Comparison of ENCODE assay signal across 9 mouse cellular contexts in genomic region chr11:107994487-107994886, GRCm38 (mm10).
DNase-seq lines count a peak whose midpoint lies in the region; ATAC-seq and TF ChIP-seq lines count a peak whose summit lies in the region.
"Had no signal": no experiment of that assay in that cellular context is flagged by ENCODE, and none has a peak within 500 bp of the region (broad histone marks: within the 10 kb centered on the region; RNA-seq: fewer than 3 reads in every experiment).

No protein-coding gene starts in this region.

- peak; percentile 54; the same call in 1 of the 2 replicates for ATAC-seq in forebrain, embryonic 16.5 days
- ATAC-seq in lung, postnatal 0 days = no peak

- no peaks in the 10 kb centered on the region for H3K79me2 ChIP-seq in MEL (ENCODE audit: control insufficient read depth, insufficient read depth, low read length, poor library complexity)

- 50% methylated on average over 6 of the region's 6 CpGs for WGBS in forebrain, embryonic 16.5 days
- WGBS in large intestine, adult 2 months = 77% methylated on average over 6 of the region's 6 CpGs
- 53% methylated on average over 6 of the region's 6 CpGs for WGBS in lung, postnatal 0 days

- TF ChIP-seq RAD21 in MEL (IDR thresholded peaks at IDR 0.05; ENCODE audit: low read depth, low read length) = no peak; the same call in none of the 2 replicates

- peak; percentile 50 for DNase-seq in gastrocnemius, adult 18-20 months (ENCODE audit: low spot score)
- DNase-seq in gastrocnemius, postnatal 25 days = no peak
- peak; percentile 84 for DNase-seq in MEL (ENCODE audit: low read depth, low spot score)
- peak; percentile 30 for DNase-seq in cerebellum, adult 11 months
- peak; percentile 11 for DNase-seq in large intestine, adult 2 months (ENCODE audit: low read depth, low spot score)
- peak; percentile 80 for DNase-seq in lung, postnatal 0 days (ENCODE audit: low spot score)
- peak; percentile 56 for DNase-seq in splenic B cell, adult 2 months (ENCODE audit: low read depth, low spot score)

- no peak overlapping the region for H3K4me2 ChIP-seq in forebrain, embryonic 16.5 days (ENCODE audit: low read length)
- H3K4me2 ChIP-seq in lung, postnatal 0 days (replicated peaks; ENCODE audit: low read depth, low read length) = no peak overlapping the region
- H3K4me2 ChIP-seq: limb, embryonic 15.5 days had no signal

- H3K4me3 ChIP-seq in MEL (ENCODE audit: control insufficient read depth in 1 of 2, insufficient read depth in 1 of 2, low read depth in 2 of 2, low read length in 2 of 2) = no peak overlapping the region
- H3K4me3 ChIP-seq in forebrain, embryonic 16.5 days (replicated peaks; ENCODE audit: low read length) = no peak overlapping the region
- H3K4me3 ChIP-seq in lung, postnatal 0 days (ENCODE audit: low read depth, low read length) = no peak overlapping the region
- H3K4me3 ChIP-seq: limb, embryonic 15.5 days had no signal

- peak; percentile 77 to 99 (median 86) for TF ChIP-seq CTCF in MEL (IDR thresholded peaks at IDR 0.05 in 2 of 3, conservative IDR thresholded peaks at IDR 0.05 in 1 of 3; ENCODE audit: control insufficient read depth in 1 of 3, insufficient read depth in 1 of 3, low read depth in 2 of 3, low read length in 3 of 3, poor library complexity in 1 of 3, severe bottlenecking in 1 of 3)
- TF ChIP-seq CTCF in lung, postnatal 0 days (IDR thresholded peaks at IDR 0.05) = peak; percentile 81

- no peak for TF ChIP-seq POLR2A in MEL (IDR thresholded peaks at IDR 0.05; ENCODE audit: control insufficient read depth in 1 of 2, insufficient read depth in 1 of 2, low read depth in 1 of 2, low read length in 2 of 2, poor library complexity in 1 of 2)

- peaks cover 0 to 10% of the 10 kb centered on the region in 2 experiments; a peak in 2 of 4 replicates for H3K4me1 ChIP-seq in MEL (ENCODE audit: control insufficient read depth in 1 of 2, insufficient read depth in 2 of 2, low read length in 2 of 2)
- peaks cover 3% of the 10 kb centered on the region; the same call in 1 of the 2 replicates for H3K4me1 ChIP-seq in forebrain, embryonic 16.5 days (replicated peaks; ENCODE audit: control insufficient read depth, insufficient read depth, low read length)
- no peaks in the 10 kb centered on the region for H3K4me1 ChIP-seq in lung, postnatal 0 days (ENCODE audit: insufficient read depth, low read depth, low read length)

- H3K27me3 ChIP-seq in MEL (ENCODE audit: control insufficient read depth in 1 of 2, insufficient read depth in 2 of 2, low read length in 2 of 2) = no peaks in the 10 kb centered on the region
- H3K27me3 ChIP-seq in forebrain, embryonic 16.5 days (replicated peaks; ENCODE audit: control insufficient read depth, insufficient read depth, low read length) = no peaks in the 10 kb centered on the region
- no peaks in the 10 kb centered on the region for H3K27me3 ChIP-seq in lung, postnatal 0 days (replicated peaks; ENCODE audit: insufficient read depth, low read length)
- H3K27me3 ChIP-seq in splenic B cell, adult 2 months (ENCODE audit: control insufficient read depth, insufficient read depth, low read length, poor library complexity, severe bottlenecking) = no peaks in the 10 kb centered on the region
- H3K27me3 ChIP-seq: limb, embryonic 15.5 days had no signal

- no peak overlapping the region for H3K27ac ChIP-seq in MEL (ENCODE audit: control insufficient read depth, low read depth, low read length)
- H3K27ac ChIP-seq in forebrain, embryonic 16.5 days (ENCODE audit: low read length) = no peak overlapping the region
- no peak overlapping the region for H3K27ac ChIP-seq in lung, postnatal 0 days (ENCODE audit: low read length)

- H3K36me3 ChIP-seq in MEL (ENCODE audit: control insufficient read depth in 1 of 2, insufficient read depth in 2 of 2, low read length in 2 of 2) = peaks cover 0 to 7% of the 10 kb centered on the region in 2 experiments; a peak in 2 of 4 replicates
- no peaks in the 10 kb centered on the region for H3K36me3 ChIP-seq in forebrain, embryonic 16.5 days (ENCODE audit: control insufficient read depth, insufficient read depth)
- no peaks in the 10 kb centered on the region for H3K36me3 ChIP-seq in lung, postnatal 0 days (ENCODE audit: insufficient read depth, low read length)
- no peaks in the 10 kb centered on the region for H3K36me3 ChIP-seq in splenic B cell, adult 2 months (ENCODE audit: control insufficient read depth, insufficient read depth, low read length, poor library complexity, severe bottlenecking)
- H3K36me3 ChIP-seq: limb, embryonic 15.5 days had no signal

- no peaks in the 10 kb centered on the region for H3K9me3 ChIP-seq in MEL (replicated peaks; ENCODE audit: insufficient read depth, low read length)
- H3K9me3 ChIP-seq in forebrain, embryonic 16.5 days (ENCODE audit: control insufficient read depth, low read length) = no peaks in the 10 kb centered on the region
- no peaks in the 10 kb centered on the region for H3K9me3 ChIP-seq in lung, postnatal 0 days (ENCODE audit: low read length)
- H3K9me3 ChIP-seq: limb, embryonic 15.5 days had no signal

- TF ChIP-seq EP300 in MEL (IDR thresholded peaks at IDR 0.05; ENCODE audit: low read depth in 1 of 2, low read length in 2 of 2) = no peak
- no peak for TF ChIP-seq EP300 in lung, postnatal 0 days (IDR thresholded peaks at IDR 0.05)

- no peak overlapping the region for H3K9ac ChIP-seq in MEL (ENCODE audit: control insufficient read depth, low read depth, low read length, poor library complexity, severe bottlenecking)
- no peak overlapping the region for H3K9ac ChIP-seq in forebrain, embryonic 16.5 days (replicated peaks; ENCODE audit: low read depth, low read length)
- no peak overlapping the region for H3K9ac ChIP-seq in lung, postnatal 0 days (replicated peaks; ENCODE audit: low read depth)
- H3K9ac ChIP-seq: limb, embryonic 15.5 days had no signal

TF ChIP-seq in MEL, 35 proteins besides CTCF, POLR2A, EP300 and RAD21:
- TF ChIP-seq BHLHE40 (IDR thresholded peaks at IDR 0.05; ENCODE audit: borderline replicate concordance, low read depth, low read length) (0 out of 2 replicates have a peak, but pooled peaks have one; percentile 28), GATA1 (IDR thresholded peaks at IDR 0.05; ENCODE audit: low read depth, low read length) (peak; percentile 47; the same call in 1 of the 2 replicates), MYB (IDR thresholded peaks at IDR 0.05; ENCODE audit: low read depth, low read length) (no peak), USF1 (IDR thresholded peaks at IDR 0.05; ENCODE audit: low read depth, low read length) (no peak), SMC3 (IDR thresholded peaks at IDR 0.05; ENCODE audit: low read depth, low read length) (peak; percentile 96), ZC3H11A (IDR thresholded peaks at IDR 0.05; ENCODE audit: low read depth, low read length) (peak; percentile 94)
